Mouse (Mus musculus): ENCODE measurements at regions not wholly inside any gene's neighbourhood (a gene's known extent, or its start where the extent isn't known, plus 50 kb on each side); places are given as distances from the start of the nearest gene placed in this dataset.
A peak's percentile ranks its signal among the peaks of the same experiment; 100 is the strongest.

DNA sequence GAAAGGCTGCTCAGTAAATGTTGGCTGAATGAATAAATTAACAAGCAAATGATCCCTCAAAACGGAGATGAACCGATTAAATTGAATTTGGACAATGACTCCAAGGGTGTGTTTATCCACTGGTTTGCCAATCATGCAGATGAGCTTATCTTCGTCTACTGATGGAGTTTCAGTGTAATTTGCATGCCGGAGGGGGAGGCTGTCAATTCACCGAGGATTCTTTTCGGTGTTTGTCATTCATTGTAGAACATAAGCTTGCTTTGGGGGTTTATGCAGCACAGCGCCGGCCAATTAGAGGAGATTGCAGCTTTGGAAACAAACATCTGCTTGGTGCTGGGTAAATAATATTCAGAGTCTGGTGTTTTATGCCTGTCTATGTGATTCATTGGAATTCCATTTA is 132.7 kb downstream of the Otoa start:
- no peak for DNase-seq

GRCm38 (mm10) chr7:121215032-121215431 is 133.6 kb downstream of the Otoa start:
- no peak for DNase-seq

DNA sequence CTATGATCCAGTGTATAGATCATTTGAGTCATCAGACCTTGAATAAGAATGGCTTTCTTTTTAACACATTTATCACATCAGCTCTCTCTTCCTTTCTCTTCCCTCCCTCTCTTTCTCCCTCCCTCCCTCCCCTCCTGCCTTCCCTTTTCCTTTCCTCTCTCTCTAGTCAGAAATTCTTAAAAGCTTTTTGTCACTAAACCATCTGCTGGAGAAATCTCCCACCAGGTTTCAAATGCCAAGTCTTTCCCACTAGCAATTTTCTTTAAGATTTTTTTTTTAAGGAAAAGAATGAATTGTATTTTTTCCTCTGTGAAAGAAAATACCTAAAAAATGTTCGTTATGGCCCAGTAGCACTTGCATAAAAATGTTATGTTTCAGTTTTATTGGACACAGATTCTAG is 134.3 kb downstream of the Otoa start:
- DNase-seq, result no peak

DNA sequence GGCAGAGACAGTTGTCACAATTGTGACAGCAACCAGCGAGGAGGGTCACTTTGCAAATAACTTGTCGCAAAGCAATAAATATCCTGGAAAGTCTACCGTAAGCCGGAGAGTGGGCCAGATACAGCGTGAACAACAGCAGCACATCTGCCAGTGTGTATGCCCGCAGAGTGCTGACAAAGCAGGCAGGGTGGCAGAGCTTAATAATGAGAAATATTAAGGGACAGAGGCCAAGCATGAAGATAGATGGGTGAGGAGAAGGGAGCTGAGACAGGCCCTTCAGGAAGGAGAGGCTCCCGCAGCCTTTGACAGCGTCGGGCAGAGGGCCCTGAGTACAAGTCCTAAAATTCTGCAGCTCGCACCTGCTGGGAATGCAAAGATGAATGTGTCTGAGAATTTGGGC is 136.6 kb downstream of the Otoa start:
- no peak for DNase-seq

GRCm38 (mm10) chr7:121221158-121221557 is 139.7 kb downstream of the Otoa start:
- DNase-seq, result no peak

DNA sequence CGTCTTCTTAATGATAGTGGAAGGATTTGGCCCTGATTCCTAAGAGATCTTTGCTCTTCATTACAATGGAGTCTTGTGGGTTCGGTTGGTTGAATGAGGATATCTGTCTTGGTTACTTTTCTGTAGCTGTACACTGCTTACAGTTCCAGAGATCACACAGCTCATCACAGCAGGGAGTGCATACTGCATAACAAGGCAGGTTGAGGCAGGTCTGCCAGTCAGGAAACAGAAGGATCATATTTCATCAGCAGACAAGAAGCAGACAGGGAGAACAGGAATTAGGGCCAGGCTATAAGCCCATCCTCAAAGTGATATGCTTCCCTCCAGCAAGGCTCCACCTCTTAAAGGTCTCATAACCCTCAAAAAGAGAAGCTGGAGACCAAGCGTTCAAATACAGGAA is 150.4 kb downstream of the Otoa start:
- no peak for DNase-seq

- DNase-seq, result no peak
These were observed 153.4 kb downstream of the Otoa start for GRCm38 (mm10) chr7:121234831-121235230.

GRCm38 (mm10) chr7:121239731-121240130 is 151.9 kb upstream of the Hs3st2 start:
- no peak for DNase-seq

DNA sequence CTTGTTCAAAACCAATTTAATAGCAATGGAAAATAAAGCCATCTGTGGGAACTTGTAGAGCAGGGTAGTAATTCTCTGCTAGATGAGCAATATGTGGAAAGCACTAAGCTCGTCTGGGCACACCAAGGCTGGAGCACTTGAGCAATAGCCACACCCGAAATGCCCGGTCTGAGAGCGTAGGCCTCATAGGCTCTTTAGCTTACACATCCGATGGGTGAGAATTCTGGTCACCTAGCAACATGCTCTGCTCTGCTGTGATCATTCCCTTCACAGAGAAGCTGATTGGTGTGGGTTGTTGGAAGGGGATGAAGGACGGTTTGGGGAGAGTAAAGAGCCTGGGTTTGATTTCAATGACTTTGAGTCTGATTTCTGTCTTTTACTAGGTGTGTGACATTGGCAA is 143.8 kb upstream of the Hs3st2 start:
- DNase-seq, result no peak

- DNase-seq, result no peak
These were observed 134.2 kb upstream of the Hs3st2 start for GRCm38 (mm10) chr7:121257466-121257865.

DNA sequence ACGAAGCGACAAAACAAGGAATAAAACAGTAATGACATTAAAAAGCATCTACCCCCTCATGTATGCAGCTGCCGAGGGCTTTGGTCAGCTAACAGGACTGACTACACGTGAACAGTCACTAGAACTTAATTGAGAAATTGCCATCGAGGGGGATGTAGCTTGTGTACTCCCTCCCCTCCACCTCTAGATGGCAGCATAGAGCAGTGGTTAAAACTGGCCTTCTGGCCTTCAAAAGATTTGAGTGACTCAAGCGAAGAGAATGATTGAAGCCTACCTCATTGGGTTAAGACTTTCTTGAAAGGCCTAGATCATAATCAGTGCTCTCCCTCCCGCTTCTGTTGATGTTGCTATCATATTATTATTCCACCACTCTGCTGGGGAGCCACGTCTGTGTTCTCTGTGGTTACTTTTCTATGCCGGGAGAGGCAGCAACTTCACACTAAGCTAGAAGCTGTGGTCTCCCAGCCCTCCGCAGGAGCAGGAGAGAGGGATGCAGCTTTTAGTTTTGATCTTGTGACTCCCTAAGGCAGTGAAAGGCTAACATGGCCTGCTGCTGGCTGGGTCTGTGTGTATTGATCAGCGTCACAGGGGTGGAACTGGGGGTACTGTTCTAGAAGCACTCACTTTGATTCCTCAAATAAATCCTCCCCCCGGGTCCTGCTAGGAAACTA is 132.7 kb upstream of the Hs3st2 start:
- peak; percentile 36 for DNase-seq

DNA sequence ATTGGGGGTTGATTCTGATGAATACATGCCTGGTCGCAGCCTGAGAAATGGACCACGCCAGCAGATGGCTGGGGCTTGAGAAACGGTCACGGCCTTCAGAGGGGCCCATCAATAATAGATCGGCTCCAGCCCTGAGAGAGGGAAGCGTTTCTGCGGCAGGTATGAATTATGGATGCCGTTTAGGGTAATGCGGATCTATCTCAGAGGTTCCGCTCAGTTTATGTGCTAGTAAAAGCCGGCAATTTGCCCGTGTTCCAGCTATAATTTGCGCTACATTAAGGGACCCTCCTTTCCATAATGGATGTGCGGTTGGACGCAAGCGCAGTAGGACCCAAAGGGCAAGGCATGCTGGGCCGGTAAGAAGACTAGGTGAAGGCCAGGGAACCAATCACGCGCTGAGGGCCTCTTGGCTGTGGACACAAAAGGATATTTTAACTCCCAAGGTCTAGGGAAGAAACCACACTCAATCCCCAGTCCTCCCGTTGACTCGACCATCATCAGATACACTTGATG is 132.1 kb upstream of the Hs3st2 start:
- no peak for DNase-seq

GRCm38 (mm10) chr7:121269358-121269757 is 122.3 kb upstream of the Hs3st2 start:
- DNase-seq, result no peak

GRCm38 (mm10) chr7:121280597-121280996 is 111.1 kb upstream of the Hs3st2 start:
- no peak for DNase-seq

- DNase-seq, result no peak
These were observed 109.5 kb upstream of the Hs3st2 start for GRCm38 (mm10) chr7:121282154-121282553.

DNA sequence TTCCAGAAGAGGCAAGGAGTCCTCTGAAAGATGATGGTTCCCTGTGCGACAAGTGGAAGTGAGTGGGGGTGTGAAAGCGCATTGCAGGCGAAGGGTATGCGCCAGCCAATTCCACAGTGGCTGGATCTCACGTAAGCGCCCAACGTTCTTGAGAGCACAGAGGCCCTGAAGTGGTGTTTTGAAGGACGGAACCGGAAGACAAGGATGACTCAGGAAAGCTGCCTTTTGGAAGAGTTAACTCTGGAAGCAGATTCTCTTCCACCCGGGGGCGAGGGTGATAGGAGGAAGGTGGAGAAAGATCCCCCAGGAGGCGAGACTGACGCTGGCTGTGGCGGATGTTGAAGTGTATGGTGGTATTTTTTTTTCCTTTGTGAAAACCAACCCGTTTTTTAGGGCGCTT is 101.9 kb upstream of the Hs3st2 start:
- DNase-seq, result no peak

GRCm38 (mm10) chr7:121296151-121296695 is 95.4 kb upstream of the Hs3st2 start:
- DNase-seq, result no peak

- no peak for DNase-seq
These were observed 78.6 kb upstream of the Hs3st2 start for GRCm38 (mm10) chr7:121312961-121313587.

DNA sequence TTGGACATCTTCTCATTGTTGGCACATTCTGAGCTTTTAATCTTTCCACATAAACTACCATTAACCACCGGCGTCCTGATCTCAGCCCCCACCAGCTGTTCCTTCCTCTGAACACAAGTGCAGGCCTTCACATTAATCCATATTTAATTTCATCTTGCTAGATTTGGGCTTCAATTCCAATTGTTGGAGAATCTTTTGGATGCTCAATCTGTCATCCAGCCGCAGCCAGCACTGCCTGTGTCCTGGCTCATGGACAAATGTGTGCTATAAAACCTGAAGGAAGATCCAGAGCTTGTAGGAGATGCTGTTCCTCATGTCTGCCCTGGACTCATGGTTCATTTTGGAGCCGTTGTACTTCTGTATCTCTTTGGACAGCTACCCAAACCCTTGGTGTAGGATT is 77.1 kb upstream of the Hs3st2 start:
- DNase-seq, result no peak

- no peak for DNase-seq
These were observed 62.4 kb upstream of the Hs3st2 start for GRCm38 (mm10) chr7:121329274-121329673.

DNA sequence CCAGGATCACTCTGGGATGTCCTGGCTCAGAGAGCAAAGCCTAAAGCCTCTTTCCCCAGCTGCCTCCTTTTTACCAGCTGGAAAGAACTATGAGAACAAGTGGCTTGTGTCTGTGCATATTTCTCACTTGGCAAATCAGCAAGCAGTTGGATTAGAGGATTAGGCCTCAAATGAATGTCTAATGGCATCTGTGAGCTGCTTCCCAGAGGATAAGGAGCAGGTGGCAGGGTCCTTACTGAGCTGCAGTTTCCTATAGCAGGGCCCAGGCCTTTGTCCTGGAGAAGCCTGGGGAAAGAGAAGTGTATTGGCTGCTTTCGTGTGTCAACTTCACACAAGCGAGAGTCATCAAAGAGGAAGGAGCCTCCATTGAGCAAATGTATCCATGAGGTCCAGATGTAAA is 59.1 kb upstream of the Hs3st2 start:
- no peak for DNase-seq

- DNase-seq, result no peak
These were observed 56.1 kb upstream of the Hs3st2 start for GRCm38 (mm10) chr7:121335390-121336109.

DNA sequence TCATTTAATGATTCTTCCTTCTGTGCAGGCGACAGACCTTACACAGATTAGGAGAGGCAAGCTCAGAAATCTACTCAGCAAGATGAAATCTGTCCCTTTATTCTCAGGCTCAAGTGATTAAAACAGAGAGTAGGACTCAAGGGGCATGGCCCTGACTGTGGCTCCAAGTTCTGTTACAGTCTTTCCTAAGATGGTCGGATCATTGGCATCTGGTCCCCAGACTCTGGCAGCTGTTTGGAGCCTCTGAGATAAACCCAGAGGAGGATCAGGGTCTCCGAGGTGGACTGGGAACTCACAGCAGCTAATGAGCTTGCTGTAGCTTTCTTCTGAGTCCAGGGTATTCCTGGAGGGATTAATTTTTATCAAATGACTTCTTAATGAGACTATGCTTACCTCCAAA is 51.7 kb upstream of the Hs3st2 start:
- DNase-seq, result no peak
